Mouse (Mus musculus) neutrophil, adult 5-6 weeks (primary cell): ENCODE data around the gene Mesp2. TPM values are rescaled to one million over a fixed set of nuclear protein-coding genes. Genes with fewer than 3 reads are reported as not detected.

Experiments used
- ATAC-seq: fragments of 151-379, 151-347 bp; 2 replicates; pipeline ENCODE4 v1.8.0; 2017; ENCODE audit warnings: mild to moderate bottlenecking, moderate TSS enrichment; ENCODE audit not compliant: insufficient number of reproducible peaks, poor library complexity, low FRiP score, severe bottlenecking; ENCODE audit errors: extremely low read depth
- total RNA-seq: library from RNA; stranded (forward); fragments of 200-1000 nt; gene quantifications from 2 replicates; pipeline ENCODE4 v1.2.3, GENCODE M21; 2017

The Mesp2 gene
- total RNA-seq, 1 experiment from 2014 or later = not detected

DNA sequence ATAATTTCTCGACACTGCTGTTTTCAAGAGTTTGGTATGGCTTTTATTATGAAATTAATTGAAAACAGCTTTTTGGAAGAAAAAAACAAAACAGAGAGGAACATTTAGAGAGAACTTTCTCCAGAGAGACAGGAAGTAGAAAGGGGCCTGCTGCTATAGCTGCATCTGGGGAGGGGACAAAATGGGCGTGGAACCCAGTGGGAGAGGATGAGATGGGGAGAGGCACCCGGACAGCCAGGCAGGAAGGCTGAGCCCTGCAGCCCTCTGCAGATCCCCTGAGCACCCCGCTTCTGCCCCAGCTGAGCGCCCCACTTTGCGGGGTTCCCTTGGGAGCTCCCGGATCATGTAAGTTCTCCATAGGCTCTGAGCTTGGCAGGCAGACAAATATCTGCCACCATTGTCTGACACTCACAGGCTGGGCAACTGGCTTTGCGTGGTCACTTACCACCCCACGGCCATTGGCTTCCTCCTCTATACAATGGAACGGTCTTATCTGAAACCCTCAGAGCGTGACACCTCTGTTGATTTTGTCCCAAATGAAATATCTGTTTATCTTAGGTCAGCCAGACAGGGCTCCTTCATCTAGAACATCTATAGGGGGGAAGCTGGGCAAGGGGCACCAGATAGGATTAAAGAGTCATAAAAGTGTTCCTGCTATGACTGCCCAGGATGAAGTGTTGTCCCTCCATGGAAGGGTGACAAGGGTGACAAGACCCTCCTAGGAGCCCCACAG, 47.8 kb downstream of the Mesp2 start:
- ATAC-seq = no peak

DNA sequence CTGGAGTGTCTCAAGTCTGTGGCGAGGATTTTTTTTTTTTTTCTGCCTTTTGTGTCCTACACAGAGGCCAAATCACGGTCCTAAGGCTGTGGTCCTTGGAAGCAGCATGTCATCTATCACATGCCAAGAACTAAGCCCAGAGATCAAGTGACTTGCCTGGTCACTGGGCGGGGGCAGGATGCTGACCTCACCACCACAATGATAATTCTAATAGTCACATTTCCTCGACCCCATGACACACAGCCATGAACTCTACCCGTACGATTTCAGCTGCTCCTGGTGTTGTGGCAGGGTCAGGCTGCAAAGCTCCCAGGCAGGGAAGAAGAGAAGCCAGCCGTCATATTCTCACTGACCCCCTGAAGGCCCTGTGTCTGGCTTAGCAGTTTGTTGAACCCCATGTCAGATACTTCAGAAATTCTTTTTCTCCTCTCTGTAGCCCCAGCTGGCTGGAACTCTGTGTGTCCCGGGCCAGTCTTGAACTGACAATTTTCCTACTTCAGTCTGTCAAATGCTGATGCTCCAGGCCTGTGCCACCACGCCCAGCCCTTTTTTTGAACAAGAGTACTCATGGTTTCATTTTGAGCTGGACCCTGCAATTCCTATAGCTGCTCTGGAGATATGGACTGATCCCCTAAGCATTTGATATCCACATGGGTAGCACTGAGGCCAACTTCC, 48.6 kb downstream of the Mesp2 start:
- ATAC-seq = no peak

DNA sequence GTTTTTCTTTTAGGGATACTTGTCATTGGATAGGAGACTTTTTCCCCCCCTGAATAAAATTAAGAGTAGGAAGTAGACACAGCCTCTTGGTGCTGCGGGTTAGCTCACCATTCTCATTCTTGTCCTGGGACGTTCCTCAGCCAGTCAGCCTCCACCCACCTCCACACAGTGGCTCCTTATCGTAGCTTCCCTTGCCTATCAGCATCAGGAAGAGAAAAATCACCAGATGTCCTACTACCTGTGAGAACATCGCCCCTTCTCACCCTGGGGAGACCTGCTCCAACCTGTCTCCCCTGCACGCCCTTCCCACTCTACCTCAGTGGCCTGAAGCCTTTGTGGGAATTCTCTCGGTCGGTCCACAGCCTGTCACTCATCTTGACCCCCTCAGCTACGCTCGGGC, 50.3 kb downstream of the Mesp2 start, which contains the start of gene Anpep:
Gene Anpep, minus strand, starts transcription at position 249 of the 400 bp plus-strand sequence.
- ATAC-seq = no peak

DNA sequence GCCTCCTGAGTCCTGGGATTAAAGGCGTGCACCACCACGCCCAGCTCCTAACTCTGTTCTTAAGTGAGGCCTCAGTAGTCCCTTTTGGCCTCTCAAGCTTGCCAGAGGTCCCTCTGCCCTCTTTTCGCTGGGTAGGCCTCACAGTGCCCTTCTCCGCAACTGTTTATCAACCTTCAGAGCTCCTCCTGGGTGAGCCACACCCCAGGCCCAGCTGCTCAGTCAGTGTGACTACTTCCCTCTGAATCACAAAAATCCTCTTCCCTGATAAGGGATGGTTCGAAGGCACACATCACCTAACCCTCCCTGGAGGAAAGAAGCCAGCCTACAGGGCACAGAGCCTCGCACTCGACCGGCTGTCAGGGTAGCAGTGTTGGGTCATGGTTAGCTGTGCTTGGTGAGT, 51.3 kb downstream of the Mesp2 start:
- ATAC-seq = no peak

Other genes with a start within 250 kb of the Mesp2 start
- not detected in 2 replicates for gene Rhcg, start 193.1 kb upstream of the Mesp2 start, total RNA-seq
- gene Ticrr, start 150.5 kb upstream of the Mesp2 start, total RNA-seq = 0.98 and 1.6 TPM in 2 replicates
- 0.12 TPM in 1 of 2 replicates, not detected in the other for gene Kif7, start 95.0 kb upstream of the Mesp2 start, total RNA-seq
- not detected in 2 replicates for gene Plin1, start 77.8 kb upstream of the Mesp2 start, total RNA-seq
- gene Pex11a, start 67.6 kb upstream of the Mesp2 start, total RNA-seq = 0.37 TPM in 1 of 2 replicates, not detected in the other
- gene Wdr93, start 67.6 kb upstream of the Mesp2 start, total RNA-seq = not detected in 2 replicates
- not detected in 2 replicates for gene Mesp1, start 16.9 kb upstream of the Mesp2 start, total RNA-seq
- gene Anpep, start 50.3 kb downstream of the Mesp2 start, total RNA-seq = not detected in 2 replicates
- 5.0 and 5.9 TPM in 2 replicates for gene Ap3s2, start 109.9 kb downstream of the Mesp2 start, total RNA-seq
- not detected in 2 replicates for gene Arpin, start 124.6 kb downstream of the Mesp2 start, total RNA-seq
- 64.9 and 67.2 TPM in 2 replicates for gene Zfp710, start 214.1 kb downstream of the Mesp2 start, total RNA-seq